In genomic region chr13:43957046-43957445, GRCm38 (mm10) we compare ENCODE assay signal across 28 mouse cellular contexts.
"Had no signal": no experiment of that assay in that cellular context is flagged by ENCODE, and none has a peak within 500 bp of the region (broad histone marks: within the 10 kb centered on the region; RNA-seq: fewer than 3 reads in every experiment).

No protein-coding gene starts in this region.

- H3K9ac ChIP-seq: embryonic facial prominence, embryonic 12.5 days; embryonic facial prominence, embryonic 13.5 days; embryonic facial prominence, embryonic 15.5 days; forebrain, embryonic 12.5 days; forebrain, embryonic 13.5 days; forebrain, embryonic 15.5 days; forebrain, postnatal 0 days had no signal

- H3K4me2 ChIP-seq: embryonic facial prominence, embryonic 12.5 days; embryonic facial prominence, embryonic 13.5 days; embryonic facial prominence, embryonic 15.5 days; forebrain, embryonic 12.5 days; forebrain, embryonic 13.5 days; forebrain, embryonic 15.5 days had no signal

- DNase-seq: cerebellum, adult 2 months; cerebellum, adult 8-10 months; cerebellum, adult 9-10 months; cerebellum, adult 9-11 months; cerebellum, postnatal 10 days; cerebellum, postnatal 14 days; cerebellum, postnatal 25 days; cerebellum, postnatal 36 days; embryo, embryonic 11 days; forebrain, postnatal 0 days; gastrocnemius, adult 2 months; gastrocnemius, postnatal 10 days; gastrocnemius, postnatal 14 days; gastrocnemius, postnatal 25 days; gastrocnemius, postnatal 36 days; heart, adult 18-20 months; heart, adult 2 months had no signal

- H3K4me3 ChIP-seq: embryonic facial prominence, embryonic 10.5 days; embryonic facial prominence, embryonic 12.5 days; embryonic facial prominence, embryonic 13.5 days; embryonic facial prominence, embryonic 15.5 days; erythroblast, embryonic 14.5 days; forebrain, embryonic 10.5 days; forebrain, embryonic 12.5 days; forebrain, embryonic 13.5 days; forebrain, embryonic 15.5 days; gastrocnemius, adult 2 months; heart, adult 2 months had no signal

- H3K27ac ChIP-seq: embryonic facial prominence, embryonic 10.5 days; embryonic facial prominence, embryonic 12.5 days; embryonic facial prominence, embryonic 13.5 days; embryonic facial prominence, embryonic 15.5 days; forebrain, embryonic 10.5 days; forebrain, embryonic 12.5 days; forebrain, embryonic 13.5 days; forebrain, embryonic 15.5 days; gastrocnemius, adult 2 months; heart, adult 2 months had no signal

- H3K9me3 ChIP-seq: embryonic facial prominence, embryonic 10.5 days; embryonic facial prominence, embryonic 12.5 days; embryonic facial prominence, embryonic 13.5 days; embryonic facial prominence, embryonic 15.5 days; forebrain, embryonic 10.5 days; forebrain, embryonic 12.5 days; forebrain, embryonic 13.5 days; forebrain, embryonic 15.5 days had no signal

- H3K27me3 ChIP-seq: embryonic facial prominence, embryonic 12.5 days; embryonic facial prominence, embryonic 13.5 days; embryonic facial prominence, embryonic 15.5 days had no signal

- H3K4me1 ChIP-seq: forebrain, embryonic 15.5 days had no signal

- H3K36me3 ChIP-seq: embryonic facial prominence, embryonic 10.5 days; embryonic facial prominence, embryonic 12.5 days; embryonic facial prominence, embryonic 13.5 days; embryonic facial prominence, embryonic 15.5 days; forebrain, embryonic 10.5 days; forebrain, embryonic 12.5 days; forebrain, embryonic 15.5 days had no signal

- ATAC-seq: forebrain, embryonic 13.5 days; forebrain, embryonic 14.5 days; forebrain, embryonic 15.5 days; forebrain, embryonic 16.5 days; forebrain, postnatal 0 days had no signal
